Mouse (Mus musculus) embryonic stem cell, embryonic (primary cell): Measurements from ENCODE around the gene Slc16a12.

Experiments
- CTCF ChIA-PET, 4 experiments: fragments of 300-600 bp in 2 of 4; fragments of 350-600 bp in 2 of 4; sonication (Branson Sonifier 250); formaldehyde crosslinking; loops; one replicate each; lab custom pipeline; 2022; ENCODE audit warnings: inconsistent platforms in 2 of 4; lab: Charles Lee
- POLR2A ChIA-PET, 4 experiments: fragments of 300-600 bp in 2 of 4; fragments of 350-600 bp in 2 of 4; sonication (Branson Sonifier 250); formaldehyde crosslinking; loops; one replicate each; lab custom pipeline; 2022; ENCODE audit warnings: antibody characterized with exemption in 4 of 4, inconsistent platforms in 1 of 4; lab: Charles Lee

Slc16a12 gene

GRCm38 (mm10) chr19:34636933-34637557, 110.0 kb downstream of the Slc16a12 start:
- ChIA-PET POLR2A (interaction anchor here in 1 of 4 experiments (0.9 kb wide), 1 partner anchor 26 kb away, joined by 5 read pairs; no protein-coding TSS in a partner anchor), CTCF (interaction anchor here (0.5 to 3.9 kb wide), 21 partner anchors 15 to 1790 kb away, joined by 3 to 41 read pairs (median 4); partner anchors contain the start of gene Ifit2 (in 3 of the 4))

GRCm38 (mm10) chr19:34633484-34633883, 113.6 kb downstream of the Slc16a12 start:
- ChIA-PET CTCF (interaction anchor here in 1 of 4 experiments (0.8 kb wide), 1 partner anchor 245 kb away, joined by 4 read pairs; no protein-coding TSS in a partner anchor), POLR2A (no interaction called here)

- CTCF ChIA-PET, result no interaction called here
- POLR2A ChIA-PET, result no interaction called here
Observed at GRCm38 (mm10) chr19:34631487-34631886, 115.6 kb downstream of the Slc16a12 start.

GRCm38 (mm10) chr19:34627496-34627895, 119.6 kb downstream of the Slc16a12 start:
- ChIA-PET POLR2A (no interaction called here), CTCF (no interaction called here)

- CTCF ChIA-PET, result interaction anchor here in 1 of 4 experiments (0.6 kb wide), 1 partner anchor 76 kb away, joined by 3 read pairs; no protein-coding TSS in a partner anchor
Observed at GRCm38 (mm10) chr19:34624663-34625062, 122.4 kb downstream of the Slc16a12 start.

GRCm38 (mm10) chr19:34623781-34624180, 123.3 kb downstream of the Slc16a12 start:
- ChIA-PET POLR2A (no interaction called here), CTCF (interaction anchor here in 1 of 4 experiments (1.6 kb wide), 1 partner anchor 74 kb away, joined by 3 read pairs; the partner anchor contains the start of gene Ifit2)

More at GRCm38 (mm10) chr19:34624663-34625062, 122.4 kb downstream of the Slc16a12 start:
- POLR2A ChIA-PET, result no interaction called here

- POLR2A ChIA-PET, result no interaction called here
- CTCF ChIA-PET, result no interaction called here
Observed at GRCm38 (mm10) chr19:34620871-34621270, 126.2 kb downstream of the Slc16a12 start.
